Mouse (Mus musculus) frontal cortex, postnatal 36 days (tissue): ENCODE results near the gene Hspa1a.
"Not testable (repeated sequence)": the region's sequence is repeated elsewhere in the genome, so short reads cannot be mapped to it uniquely, and the experiment has no call there.

ENCODE experiments used
- DNase-seq, 2 experiments: peaks; one replicate each; pipeline ENCODE4 v3.0.0; 2022; ENCODE audit warnings: low spot score in 2 of 2

Hspa1a gene

DNA sequence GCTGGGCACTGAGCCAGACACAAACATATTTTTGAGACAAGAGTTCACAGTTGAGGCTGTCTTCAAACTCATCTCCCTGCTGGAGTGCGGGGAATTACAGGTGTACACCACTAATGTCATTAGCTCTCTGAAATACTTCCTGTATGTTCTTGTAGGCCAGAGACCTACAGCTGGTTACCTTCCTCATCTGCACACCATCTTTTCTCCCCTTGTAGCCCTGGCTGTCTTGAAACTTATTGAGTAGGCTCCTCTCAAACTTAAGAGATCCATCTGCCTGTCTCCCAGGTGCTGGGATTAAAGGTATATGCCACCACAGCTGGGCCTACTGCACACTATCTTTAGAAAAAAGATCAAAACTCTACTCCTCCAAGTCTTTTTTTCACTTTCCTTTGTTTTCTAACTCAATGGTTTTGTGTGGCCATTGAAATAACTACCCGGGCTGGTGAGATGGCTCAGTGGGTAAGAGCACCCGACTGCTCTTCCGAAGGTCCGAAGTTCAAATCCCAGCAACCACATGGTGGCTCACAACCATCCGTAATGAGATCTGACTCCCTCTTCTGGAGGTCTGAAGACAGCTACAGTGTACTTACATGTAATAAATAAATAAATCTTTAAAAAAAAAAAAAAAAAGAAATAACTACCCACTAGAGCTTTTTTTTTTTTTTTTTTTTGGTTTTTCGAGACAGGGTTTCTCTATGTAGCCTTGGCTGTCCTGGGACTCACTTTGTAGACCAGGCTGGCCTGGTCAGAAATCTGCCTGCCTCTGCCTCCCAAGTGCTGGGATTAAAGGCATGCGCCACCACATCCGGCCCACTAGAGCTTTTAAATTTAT, 23.0 kb downstream of the Hspa1a start:
- DNase-seq = not testable (repeated sequence)

DNA sequence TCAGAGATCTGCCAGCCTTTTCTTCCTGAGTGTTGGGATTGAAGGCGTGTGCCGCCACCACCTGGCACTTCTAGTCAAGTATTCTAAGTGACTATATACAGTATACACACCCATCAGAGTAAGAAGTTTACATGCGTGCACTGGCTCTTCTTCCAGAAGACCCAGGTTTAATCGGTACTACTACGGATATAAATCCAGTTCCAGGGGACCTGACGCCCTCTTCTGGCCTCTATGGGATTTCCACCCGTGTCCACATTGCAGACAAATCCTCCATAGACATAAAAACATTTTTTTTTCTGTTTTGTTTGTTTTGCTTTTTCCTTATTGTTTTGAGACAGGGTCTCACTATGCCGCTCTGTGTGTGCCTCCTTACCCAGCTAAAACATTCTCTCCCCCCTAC, 24.4 kb downstream of the Hspa1a start:
- no peak for DNase-seq

DNA sequence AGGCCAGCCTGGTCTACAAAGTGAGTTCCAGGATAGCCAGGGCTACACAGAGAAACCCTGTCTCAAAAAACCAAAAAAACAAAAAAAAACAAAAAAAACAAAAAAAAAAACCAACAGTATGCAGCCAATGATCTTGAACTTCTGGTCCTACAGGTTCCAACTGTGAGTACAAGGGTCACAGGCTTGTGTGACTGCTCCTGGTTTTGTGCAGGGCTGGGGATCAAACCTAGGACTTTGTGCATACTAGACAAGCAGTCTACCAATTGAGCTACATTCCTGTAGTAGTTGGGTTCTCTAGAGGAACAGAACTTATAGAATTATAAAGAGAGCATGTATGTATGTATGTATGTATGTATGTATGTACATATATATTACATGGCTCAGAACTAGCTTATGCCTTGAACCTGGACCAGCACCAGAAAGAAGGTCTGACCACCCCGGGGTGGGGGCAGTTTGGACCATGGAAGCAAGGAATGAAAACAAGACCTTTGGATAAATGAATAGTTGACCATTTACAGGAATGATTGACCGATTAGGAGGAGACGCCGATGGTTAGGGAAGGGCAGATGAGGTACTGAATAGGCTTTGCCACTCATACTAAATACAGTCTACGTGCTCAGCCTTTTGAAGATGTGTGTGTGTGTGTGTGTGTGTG, 25.3 kb downstream of the Hspa1a start:
- DNase-seq = no peak

DNA sequence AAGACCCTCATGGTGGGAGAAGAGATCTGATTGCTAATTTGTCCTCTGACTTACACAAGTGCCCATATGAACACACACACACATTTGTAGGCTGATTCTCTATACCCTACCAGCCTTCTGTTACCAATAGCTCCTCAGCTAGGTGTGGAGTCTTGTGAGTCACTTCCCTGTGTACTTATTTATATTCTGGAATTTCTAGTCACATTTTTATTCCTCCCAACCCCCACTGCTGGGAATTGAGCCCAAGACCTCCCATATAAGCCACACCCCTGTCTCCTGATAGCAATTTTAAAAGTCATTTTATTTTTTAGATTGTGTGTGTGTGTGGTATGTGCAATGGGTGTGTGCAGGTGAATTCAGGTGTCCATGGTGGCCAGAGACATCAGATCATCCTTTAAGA, 27.6 kb downstream of the Hspa1a start:
- DNase-seq = no peak

DNA sequence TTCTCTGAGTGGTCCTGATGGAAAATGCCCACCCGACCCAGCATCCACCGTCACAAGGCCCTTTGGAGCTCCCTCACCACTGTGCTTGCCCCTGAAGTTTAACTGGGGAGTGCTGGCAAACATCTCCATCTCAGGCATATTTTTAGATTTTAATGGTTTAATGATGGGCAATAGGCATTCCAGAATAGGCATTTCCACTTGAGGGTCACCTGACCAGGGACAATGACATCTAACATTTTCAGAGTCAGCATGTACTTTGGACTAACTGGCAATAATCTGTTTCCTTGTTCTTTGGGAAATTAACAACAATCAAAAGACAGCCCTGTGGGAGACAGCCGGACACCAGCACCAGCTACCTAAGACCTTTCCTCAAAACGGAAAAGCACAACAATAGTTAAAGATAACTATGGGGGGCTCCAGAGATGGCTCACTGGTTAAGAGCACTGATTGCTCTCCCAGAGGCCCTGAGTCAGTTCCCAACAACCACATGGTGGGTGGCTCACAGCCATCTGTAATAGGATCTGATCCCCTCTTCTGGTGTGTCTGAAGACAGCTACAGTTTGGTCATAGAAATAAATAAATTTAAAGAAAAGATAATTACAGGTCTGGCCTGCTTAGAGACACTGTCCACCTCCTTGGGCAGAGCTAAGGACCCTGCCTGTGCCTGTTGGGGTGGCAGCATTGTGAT, 28.7 kb downstream of the Hspa1a start:
- no peak for DNase-seq

DNA sequence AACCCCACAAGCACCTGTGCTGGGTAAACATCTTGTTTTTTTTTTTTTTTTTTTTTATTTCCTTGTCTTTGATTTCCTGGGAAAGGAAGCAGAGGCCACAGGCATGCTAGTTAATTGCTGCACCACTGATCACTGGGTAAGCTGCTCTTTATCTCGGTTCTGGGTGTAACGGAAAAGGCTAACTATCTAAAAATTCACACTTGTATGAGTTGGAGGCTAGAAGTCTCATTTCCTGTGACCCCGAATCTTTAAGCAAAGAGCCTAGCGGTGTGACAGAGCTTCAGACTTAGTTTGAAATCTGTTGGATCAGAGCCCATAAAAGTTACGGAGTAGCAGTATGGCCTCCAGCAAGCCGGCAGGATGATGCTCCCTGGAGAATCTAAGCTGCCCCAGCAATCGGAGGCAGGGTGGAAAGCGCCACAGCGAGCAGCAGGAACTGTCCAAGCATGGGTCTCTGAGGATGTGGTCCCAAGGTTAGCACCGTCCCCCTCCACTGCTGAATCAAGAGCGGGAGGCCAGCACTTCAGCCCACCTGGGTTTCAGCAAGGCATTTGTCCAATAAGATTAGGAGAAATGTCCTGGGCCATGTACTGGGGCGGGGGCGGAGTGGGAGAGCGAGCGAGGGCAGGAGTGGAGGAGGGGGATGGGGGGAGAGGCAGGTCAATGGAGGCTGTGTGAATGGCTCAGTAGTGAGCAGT, 30.5 kb downstream of the Hspa1a start:
- no peak for DNase-seq

DNA sequence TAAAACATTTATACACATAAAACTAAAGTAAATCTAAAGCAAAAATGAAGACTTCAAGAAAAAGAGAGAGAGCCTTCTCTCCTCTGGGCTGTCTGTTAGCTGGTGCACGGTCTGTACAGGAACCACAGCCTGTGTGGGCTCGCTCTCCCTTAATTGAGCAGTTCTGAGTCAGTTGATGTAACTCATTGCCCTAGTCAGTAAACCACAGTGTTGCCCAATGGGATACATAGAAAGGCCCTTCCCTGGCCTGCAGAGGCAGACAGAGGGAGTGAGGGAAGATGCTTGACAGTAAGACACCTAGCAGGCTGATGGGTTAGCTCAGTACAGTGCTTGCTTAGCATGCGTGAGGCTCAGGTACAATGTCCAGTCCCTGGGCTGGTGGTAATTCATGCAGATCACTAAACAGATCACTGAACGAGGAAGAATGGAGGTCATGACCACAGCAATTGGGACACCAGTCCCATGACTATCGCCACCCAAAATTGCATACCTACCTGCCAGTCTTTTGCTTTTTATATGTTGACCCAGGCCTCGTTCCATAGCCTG, 33.9 kb downstream of the Hspa1a start:
- DNase-seq = no peak

DNA sequence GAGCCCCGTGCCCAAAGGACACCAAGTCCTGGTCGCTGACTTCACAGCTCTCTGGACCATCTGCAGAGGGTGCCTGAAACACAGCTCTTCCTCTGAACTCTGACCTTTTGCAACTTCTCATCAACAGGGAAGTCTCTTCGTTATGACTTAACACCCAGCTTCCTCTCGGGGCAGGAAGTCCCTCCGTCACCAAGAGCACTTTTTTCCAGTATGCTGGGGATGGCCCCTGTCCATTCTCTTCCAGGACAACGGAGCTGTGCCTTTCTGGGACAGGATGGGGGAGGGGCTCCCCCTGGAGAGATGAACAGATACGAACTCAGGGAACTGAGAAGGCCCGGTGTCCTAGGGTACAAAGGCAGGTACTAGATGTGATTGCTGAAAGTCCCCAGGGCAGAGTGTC, 37.1 kb downstream of the Hspa1a start:
- DNase-seq = no peak

DNA sequence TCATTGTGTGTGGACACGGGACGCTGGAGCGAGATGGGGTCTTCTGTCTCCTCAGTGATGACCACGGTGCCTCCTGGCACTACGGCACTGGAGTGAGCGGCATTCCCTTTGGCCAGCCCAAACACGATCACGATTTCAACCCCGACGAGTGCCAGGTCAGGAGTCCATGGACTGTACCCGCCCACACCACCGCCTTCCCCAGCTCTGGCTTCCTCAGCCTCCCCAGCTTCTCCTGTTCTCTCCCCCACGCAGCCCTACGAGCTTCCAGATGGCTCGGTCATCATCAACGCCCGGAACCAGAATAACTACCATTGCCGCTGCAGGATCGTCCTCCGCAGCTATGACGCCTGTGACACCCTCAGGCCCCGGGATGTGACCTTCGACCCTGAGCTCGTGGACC, 37.9 kb downstream of the Hspa1a start:
- no peak for DNase-seq

DNA sequence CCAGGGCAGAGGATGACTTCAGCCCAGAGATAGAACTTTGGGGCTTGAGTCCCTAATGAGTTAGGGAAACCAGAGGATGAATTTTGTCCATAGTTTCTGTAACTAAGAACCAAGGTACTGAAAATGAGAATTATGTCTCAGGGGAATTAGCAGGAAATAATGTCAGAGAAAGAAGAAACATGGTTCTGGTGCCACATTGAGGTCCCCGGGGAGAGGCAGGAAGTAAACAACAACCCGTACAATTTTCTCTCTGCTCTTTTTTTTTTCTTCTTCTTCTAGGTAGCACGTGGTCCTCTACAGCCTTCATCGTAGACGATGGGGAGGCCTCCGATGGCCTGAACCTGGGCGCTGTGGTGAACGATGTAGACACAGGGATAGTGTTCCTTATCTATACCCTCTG, 39.7 kb downstream of the Hspa1a start:
- DNase-seq = no peak

DNA sequence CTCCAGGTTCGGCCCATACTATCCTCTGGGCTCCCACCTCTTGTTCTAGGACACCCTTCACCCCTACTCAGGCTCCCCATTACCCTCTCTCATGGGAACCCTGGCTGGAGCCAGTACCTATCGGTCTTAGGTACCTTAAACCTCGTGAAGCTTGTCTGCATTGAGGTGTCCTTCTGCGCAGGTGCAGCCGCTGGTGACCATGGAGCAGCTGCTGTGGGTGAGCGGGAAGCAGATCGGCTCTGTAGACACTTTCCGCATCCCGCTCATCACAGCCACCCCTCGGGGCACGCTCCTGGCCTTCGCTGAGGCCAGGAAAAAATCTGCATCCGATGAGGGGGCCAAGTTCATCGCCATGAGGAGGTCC, 40.2 kb downstream of the Hspa1a start:
- peak; percentile 56 to 57 for DNase-seq

DNA sequence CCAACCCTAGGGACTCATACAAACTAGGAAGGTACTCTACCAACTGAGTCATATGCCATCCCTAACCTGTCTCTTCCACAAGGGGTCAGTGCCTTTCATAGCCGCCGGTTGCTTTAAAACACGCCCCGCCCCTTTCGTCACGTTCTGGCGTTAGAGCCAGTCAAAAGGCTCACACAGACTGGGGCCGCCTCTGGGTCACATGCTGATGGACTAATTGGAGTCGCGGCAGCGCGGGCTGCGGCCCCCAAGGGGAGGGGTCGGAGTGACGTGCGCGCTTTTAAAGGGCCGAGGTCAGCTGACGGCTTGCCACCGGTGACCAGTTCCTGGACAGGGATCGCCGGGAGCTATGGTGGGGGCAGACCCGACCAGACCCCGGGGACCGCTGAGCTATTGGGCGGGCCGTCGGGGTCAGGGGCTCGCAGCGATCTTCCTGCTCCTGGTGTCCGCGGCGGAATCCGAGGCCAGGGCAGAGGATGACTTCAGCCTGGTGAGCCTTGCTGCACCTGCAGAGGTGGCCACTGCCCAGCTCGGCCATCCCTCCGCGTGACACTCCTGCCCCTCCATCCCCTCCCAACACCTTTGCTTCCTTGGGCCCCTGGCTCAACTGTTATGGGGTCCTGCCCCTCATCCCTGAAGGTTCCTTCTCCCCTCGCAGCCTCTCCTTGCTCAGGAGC, 40.8 kb downstream of the Hspa1a start, which contains the start of gene Neu1:
Gene Neu1, plus strand, starts transcription at position 193 of the 674 bp plus-strand sequence.
- peak; percentile 96 to 99 for DNase-seq

DNA sequence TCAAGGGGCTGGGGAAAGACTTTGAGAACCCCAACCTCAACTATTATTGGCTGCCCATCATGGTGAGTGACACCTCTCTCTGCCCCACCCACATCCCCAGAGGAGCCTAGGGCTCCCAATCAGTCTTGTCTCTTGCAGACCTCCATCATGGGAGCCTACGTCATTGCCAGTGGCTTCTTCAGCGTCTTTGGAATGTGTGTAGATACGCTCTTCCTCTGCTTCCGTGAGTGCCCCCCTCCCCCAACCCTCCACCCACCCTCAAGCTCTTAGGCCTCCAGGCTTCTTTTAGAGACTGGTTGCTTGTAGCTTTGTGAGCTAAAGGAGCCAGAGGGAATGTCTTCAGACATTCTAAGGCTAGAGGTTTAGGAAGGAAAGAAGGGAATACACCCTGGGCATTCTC, 43.1 kb downstream of the Hspa1a start:
- no peak for DNase-seq

DNA sequence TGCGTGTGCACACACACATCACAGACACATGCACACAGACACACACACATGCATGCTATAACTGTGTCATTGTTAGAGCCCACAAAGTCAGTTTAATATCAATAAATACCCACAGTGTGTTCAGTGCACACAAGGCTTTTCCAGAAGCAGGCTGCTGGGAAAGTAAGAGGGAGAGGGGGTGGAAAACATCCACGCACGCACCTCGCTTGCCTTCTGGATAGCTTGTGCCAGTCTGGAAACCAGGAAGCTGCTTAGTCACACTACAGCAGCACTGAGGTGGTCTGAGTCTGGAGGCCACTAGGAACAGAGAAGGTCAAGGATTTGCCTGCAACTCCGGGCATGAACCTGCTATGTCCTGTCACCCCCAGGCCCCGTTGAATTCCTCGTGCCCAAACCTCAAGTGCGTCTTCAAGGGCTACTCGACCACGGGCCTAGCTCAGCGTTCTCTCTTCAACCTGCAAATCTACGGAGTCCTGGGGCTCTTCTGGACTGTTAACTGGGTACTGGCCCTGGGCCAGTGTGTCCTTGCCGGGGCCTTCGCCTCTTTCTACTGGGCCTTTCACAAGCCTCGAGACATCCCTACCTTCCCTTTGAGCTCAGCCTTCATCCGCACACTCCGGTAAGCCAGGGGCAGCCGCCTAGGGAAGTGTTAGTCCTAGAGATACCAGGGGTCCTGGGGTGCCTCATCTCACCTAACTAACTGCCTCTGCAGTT, 44.5 kb downstream of the Hspa1a start:
- peak; percentile 20 to 51 for DNase-seq

DNA sequence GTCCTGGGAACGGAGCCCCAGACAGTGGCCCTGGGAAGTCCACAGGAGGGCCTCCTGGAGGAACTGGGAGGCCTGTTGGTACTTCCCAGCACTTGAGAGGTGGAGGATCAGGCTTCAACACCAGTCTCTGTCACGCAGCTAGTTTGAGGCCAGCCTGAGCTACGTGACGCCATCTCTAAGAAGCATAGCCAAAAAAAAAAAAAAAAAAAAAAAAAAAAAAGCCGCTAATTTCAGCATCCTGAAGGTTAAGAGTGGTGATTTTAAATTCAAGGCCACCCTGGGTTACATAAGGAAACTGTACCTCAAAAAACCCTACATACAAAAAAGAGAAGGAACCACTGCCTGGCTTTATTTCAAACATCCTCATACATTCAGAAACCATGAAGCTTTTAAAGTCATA, 47.7 kb downstream of the Hspa1a start:
- no peak for DNase-seq

DNA sequence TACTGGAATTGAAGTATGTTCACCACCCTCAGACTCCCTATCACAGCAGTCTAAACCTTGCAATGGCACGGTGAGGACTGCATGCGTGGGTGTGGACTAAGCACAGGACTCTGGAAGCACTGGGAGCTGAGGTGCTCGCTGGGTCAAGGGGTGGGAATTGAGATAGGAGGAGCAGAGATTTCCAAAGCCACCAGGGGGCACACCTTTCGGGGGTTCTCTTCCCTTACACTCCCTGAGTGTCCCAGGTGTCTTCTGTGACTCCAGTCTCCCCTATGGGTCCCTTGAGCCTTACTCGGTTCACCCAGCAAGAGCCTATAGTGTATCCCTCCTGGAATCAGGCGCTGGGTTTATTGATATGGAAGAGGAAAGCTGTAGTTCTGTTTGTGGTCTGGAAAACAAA, 49.0 kb downstream of the Hspa1a start:
- no peak for DNase-seq
